Mouse (Mus musculus): Measurements from ENCODE around the gene Tmem229a.

DNA sequence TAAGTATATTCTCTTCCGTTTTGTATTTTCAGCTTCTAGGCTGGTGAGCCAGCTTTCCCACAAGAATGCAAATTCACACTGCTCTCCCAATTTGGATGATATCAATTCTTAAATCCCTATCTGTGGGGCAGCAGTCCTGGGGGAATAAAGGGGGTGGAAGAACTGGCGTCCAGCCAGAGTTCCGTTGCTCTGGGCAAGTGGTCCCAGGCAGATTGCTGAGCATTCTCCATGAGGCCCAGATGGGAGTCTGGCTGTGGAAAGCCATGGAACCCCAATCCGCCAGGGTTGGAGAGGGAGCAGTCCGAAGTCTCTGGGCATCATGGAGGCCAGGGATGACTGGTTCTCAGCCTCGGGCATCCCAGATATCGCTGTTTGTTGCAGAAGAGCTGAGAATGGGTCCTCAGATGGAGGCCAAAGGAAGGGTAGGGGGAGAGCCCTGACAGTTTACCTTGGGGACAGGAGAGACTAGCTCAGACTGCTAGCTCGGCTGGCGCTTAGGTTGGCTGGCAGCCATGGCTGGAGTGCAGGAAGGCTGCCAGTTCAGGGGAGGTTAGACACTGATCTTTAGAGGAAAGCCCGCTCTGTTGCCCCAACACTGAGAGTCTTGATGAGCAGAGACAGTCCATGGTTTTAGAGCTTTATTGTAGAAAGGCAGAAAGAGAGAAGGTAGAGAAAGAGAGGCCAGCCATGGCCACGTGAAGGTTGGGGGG, 30.9 kb downstream of the Tmem229a start:
- TF ChIP-seq POLR2A (IDR thresholded peaks at IDR 0.05; ENCODE audit: extremely low read depth, insufficient read depth, low read length) (no peak), CTCF (IDR thresholded peaks at IDR 0.05; ENCODE audit: extremely low read depth, insufficient read depth, low read length) (no peak)

Data from cortical plate, adult 2 months (tissue).